ENCODE assay signal across 8 mouse cellular contexts in the genomic region with DNA sequence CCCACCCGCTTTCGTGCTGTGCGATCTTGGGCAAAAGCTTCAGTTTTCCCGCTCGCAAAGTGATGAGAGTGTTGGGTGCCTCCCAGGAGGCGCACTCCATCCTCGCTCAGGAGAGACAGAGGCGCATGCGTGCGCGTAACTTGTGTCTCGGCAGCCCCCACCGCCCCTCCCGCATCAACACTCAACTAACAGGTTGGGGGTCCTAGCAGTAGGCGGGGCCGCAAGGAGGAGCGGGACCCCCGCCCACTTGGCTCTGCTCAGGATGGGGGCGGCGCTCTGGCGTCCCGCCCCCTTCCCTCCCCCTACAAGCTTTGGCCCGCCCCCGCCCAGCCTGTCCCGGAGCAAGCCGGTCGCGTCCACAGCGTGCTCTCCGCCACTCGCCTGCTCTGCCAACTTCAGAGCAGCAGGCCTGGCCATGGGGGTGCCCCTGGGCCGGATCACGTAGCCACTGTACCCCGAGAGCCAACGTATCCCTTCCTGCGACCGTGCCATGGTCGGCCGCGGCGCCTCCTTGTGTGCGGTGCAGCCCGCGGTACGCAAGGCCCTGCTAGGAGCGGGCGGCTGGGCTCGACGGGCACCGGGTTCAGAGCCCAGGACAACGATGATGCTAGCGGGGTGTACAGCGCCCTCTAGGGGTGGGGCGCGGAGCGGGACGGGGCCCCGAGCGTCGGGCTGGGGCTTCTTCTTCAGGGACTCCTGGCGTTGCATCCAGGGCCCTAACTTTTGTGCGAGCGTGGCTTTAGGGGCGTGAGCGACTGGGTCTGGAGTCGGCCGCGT. TPM values are rescaled to one million over a fixed set of nuclear protein-coding genes. Genes with fewer than 3 reads are reported as not detected.
A peak's percentile ranks its signal among the peaks of the same experiment; 100 is the strongest.
DNase-seq lines count a peak whose midpoint lies in the region; ATAC-seq and TF ChIP-seq lines count a peak whose summit lies in the region.

A gene (plus strand): TSS at position 334 of the 777 bp plus-strand sequence.

- WGBS in embryonic facial prominence, embryonic 11.5 days, result under 1% methylated on average over 59 of the region's 68 CpGs
- WGBS in heart, embryonic 10.5 days, result under 1% methylated on average over 67 of the region's 68 CpGs
- WGBS in kidney, embryonic 14.5 days, result under 1% methylated on average over 68 of the region's 68 CpGs
- WGBS in liver, postnatal 0 days (ENCODE audit: insufficient replicate concordance), result 0% methylated on average over 52 of the region's 68 CpGs
- under 1% methylated on average over 68 of the region's 68 CpGs for WGBS in olfactory bulb, adult 2 months

- no peaks in the 10 kb centered on the region for H3K9me3 ChIP-seq in embryonic facial prominence, embryonic 11.5 days (replicated peaks; ENCODE audit: control insufficient read depth, low read length)
- no peaks in the 10 kb centered on the region for H3K9me3 ChIP-seq in heart, embryonic 10.5 days
- no peaks in the 10 kb centered on the region for H3K9me3 ChIP-seq in kidney, embryonic 14.5 days (ENCODE audit: control insufficient read depth, low read length)
- no peaks in the 10 kb centered on the region for H3K9me3 ChIP-seq in liver, postnatal 0 days (ENCODE audit: low read length)

- H3K4me1 ChIP-seq in embryonic facial prominence, embryonic 11.5 days (ENCODE audit: control insufficient read depth, insufficient read depth, low read length), result peaks cover 17% of the 10 kb centered on the region
- H3K4me1 ChIP-seq in heart, embryonic 10.5 days, result peaks cover 68% of the 10 kb centered on the region
- peaks cover 36% of the 10 kb centered on the region for H3K4me1 ChIP-seq in kidney, embryonic 14.5 days (ENCODE audit: control insufficient read depth, insufficient read depth, low read length)
- H3K4me1 ChIP-seq in liver, postnatal 0 days (ENCODE audit: insufficient read depth), result peaks cover 13% of the 10 kb centered on the region
- H3K4me1 ChIP-seq in olfactory bulb, adult 2 months (ENCODE audit: control insufficient read depth, insufficient read depth, low read length), result peaks cover 54% of the 10 kb centered on the region

- TF ChIP-seq CTCF in liver, postnatal 0 days (IDR thresholded peaks at IDR 0.05; ENCODE audit: low read depth), result peak; percentile 78
- TF ChIP-seq CTCF in olfactory bulb, adult 2 months (IDR thresholded peaks at IDR 0.05; ENCODE audit: insufficient read depth, low read depth, low read length), result peak; percentile 93

- H3K4me3 ChIP-seq in embryonic facial prominence, embryonic 11.5 days (ENCODE audit: low read depth, low read length), result peak within 1 kb of the TSS; percentile 49
- H3K4me3 ChIP-seq in heart, embryonic 10.5 days, result peak within 1 kb of the TSS; percentile 67
- H3K4me3 ChIP-seq in kidney, embryonic 14.5 days (ENCODE audit: low read length), result peak within 1 kb of the TSS; percentile 44
- H3K4me3 ChIP-seq in liver, postnatal 0 days (ENCODE audit: low read depth, low read length), result peak within 1 kb of the TSS; percentile 37
- peak within 1 kb of the TSS; percentile 61 for H3K4me3 ChIP-seq in olfactory bulb, adult 2 months (ENCODE audit: insufficient read depth, low read depth, low read length)

- peak; percentile 77 for DNase-seq in WW6 (ENCODE audit: low read depth, low spot score)
- peak; percentile 85 for DNase-seq in embryonic facial prominence, embryonic 11.5 days (ENCODE audit: low spot score)
- peak; percentile 88 for DNase-seq in heart, embryonic 10.5 days (ENCODE audit: low spot score)
- peak; percentile 59 for DNase-seq in liver, postnatal 0 days
- DNase-seq in adipocyte (ENCODE audit: low spot score), result no peak

- no peak for TF ChIP-seq EP300 in liver, postnatal 0 days (IDR thresholded peaks at IDR 0.05; ENCODE audit: low read depth)

- H3K27me3 ChIP-seq in embryonic facial prominence, embryonic 11.5 days (ENCODE audit: control insufficient read depth, insufficient read depth, low read length), result peaks cover 34% of the 10 kb centered on the region
- peaks cover 78% of the 10 kb centered on the region for H3K27me3 ChIP-seq in heart, embryonic 10.5 days (ENCODE audit: insufficient read depth, poor library complexity, severe bottlenecking)
- peaks cover 47% of the 10 kb centered on the region for H3K27me3 ChIP-seq in kidney, embryonic 14.5 days (ENCODE audit: control insufficient read depth, insufficient read depth, low read length)
- H3K27me3 ChIP-seq in liver, postnatal 0 days (ENCODE audit: insufficient read depth, low read length), result peaks cover 68% of the 10 kb centered on the region

- TF ChIP-seq POLR2A in olfactory bulb, adult 2 months (IDR thresholded peaks at IDR 0.05; ENCODE audit: insufficient read depth, low read depth, low read length), result 0 out of 2 replicates have a peak, but pooled peaks have one; percentile 24

- H3K36me3 ChIP-seq in embryonic facial prominence, embryonic 11.5 days (replicated peaks; ENCODE audit: control insufficient read depth, insufficient read depth, low read depth, low read length), result no peaks in the 10 kb centered on the region
- H3K36me3 ChIP-seq in heart, embryonic 10.5 days, result no peaks in the 10 kb centered on the region
- H3K36me3 ChIP-seq in kidney, embryonic 14.5 days (ENCODE audit: control insufficient read depth, insufficient read depth, low read length), result no peaks in the 10 kb centered on the region
- no peaks in the 10 kb centered on the region for H3K36me3 ChIP-seq in liver, postnatal 0 days (replicated peaks; ENCODE audit: insufficient read depth, low read length)

- peak within 1 kb of the TSS; percentile 98 for H3K4me2 ChIP-seq in embryonic facial prominence, embryonic 11.5 days (ENCODE audit: low read depth, low read length)
- H3K4me2 ChIP-seq in kidney, embryonic 14.5 days (replicated peaks; ENCODE audit: low read depth, low read length), result peak within 1 kb of the TSS; percentile 93
- H3K4me2 ChIP-seq in liver, postnatal 0 days (ENCODE audit: low read depth, low read length), result peak within 1 kb of the TSS; percentile 70

- ATAC-seq in CD4-positive, CD25-positive, alpha-beta regulatory T cell, adult 4 months, result peak; percentile 43
- ATAC-seq in embryonic facial prominence, embryonic 11.5 days (replicated peaks; ENCODE audit: insufficient number of reproducible peaks, low FRiP score, low TSS enrichment, low read depth), result peak; percentile 69
- peak; percentile 75 for ATAC-seq in kidney, embryonic 14.5 days (ENCODE audit: low FRiP score, low TSS enrichment)
- ATAC-seq in liver, postnatal 0 days, result peak; percentile 45

- H3K9ac ChIP-seq in embryonic facial prominence, embryonic 11.5 days (replicated peaks; ENCODE audit: low read length), result peak within 1 kb of the TSS; percentile 74
- peak within 1 kb of the TSS; percentile 67 for H3K9ac ChIP-seq in kidney, embryonic 14.5 days (ENCODE audit: low read depth, low read length)
- peak within 1 kb of the TSS; percentile 38; the same call in 1 of the 2 replicates for H3K9ac ChIP-seq in liver, postnatal 0 days (replicated peaks)

- 0 out of 2 replicates have a peak within 1 kb of the TSS, but pooled peaks have one; percentile 28 for H3K27ac ChIP-seq in embryonic facial prominence, embryonic 11.5 days (replicated peaks; ENCODE audit: low read depth, low read length)
- peak within 1 kb of the TSS; percentile 84 for H3K27ac ChIP-seq in heart, embryonic 10.5 days
- H3K27ac ChIP-seq in kidney, embryonic 14.5 days (ENCODE audit: low read depth, low read length), result peak within 1 kb of the TSS; percentile 11; the same call in 1 of the 2 replicates
- H3K27ac ChIP-seq in liver, postnatal 0 days (ENCODE audit: low read depth), result no peak within 1 kb of the TSS
- peak within 1 kb of the TSS; percentile 38; the same call in 1 of the 2 replicates for H3K27ac ChIP-seq in olfactory bulb, adult 2 months (ENCODE audit: insufficient read depth, low read depth, low read length)

RNA-seq across cellular contexts. Expression of the gene that starts here (rescaled TPM):
- polyA plus RNA-seq in CD4-positive, CD25-positive, alpha-beta regulatory T cell, adult 4 months (2017; shearing (Covaris generic)), result not detected
- polyA plus RNA-seq in embryonic facial prominence, embryonic 11.5 days (2014; fragmentation: Nextera tagmentation; extraction: Ambion mirVana), result 1.8 and 2.6 TPM in 2 replicates
- polyA plus RNA-seq in heart, embryonic 10.5 days (2016; fragmentation: Nextera tagmentation; extraction: Ambion mirVana), result 1.0 and 2.1 TPM in 2 replicates
- polyA plus RNA-seq in kidney, embryonic 14.5 days (2014; fragmentation: Nextera tagmentation; extraction: Ambion mirVana), result 2.2 and 3.8 TPM in 2 replicates
- polyA plus RNA-seq in liver, postnatal 0 days (2015; fragmentation: Nextera tagmentation; extraction: Ambion mirVana), result 0.14 and 0.17 TPM in 2 replicates
- not detected in 2 replicates for polyA plus RNA-seq in olfactory bulb, adult 2 months (2012; ENCODE audit: insufficient read depth, insufficient read length, low replicate concordance, missing spikeins)

Comparison
In these comparisons a context has a peak if more than half of its experiments do, and no peak if none do; other contexts are left out.
1. Peak in ATAC-seq in CD4-positive, CD25-positive, alpha-beta regulatory T cell, adult 4 months; RNA of the gene not detected or under 1 TPM.
2. Peak in DNase-seq, ATAC-seq, H3K4me3 ChIP-seq, H3K9ac ChIP-seq and H3K4me2 ChIP-seq in liver, postnatal 0 days; RNA of the gene not detected or under 1 TPM.